Mouse (Mus musculus): ENCODE results near the gene Rdh16.

DNA sequence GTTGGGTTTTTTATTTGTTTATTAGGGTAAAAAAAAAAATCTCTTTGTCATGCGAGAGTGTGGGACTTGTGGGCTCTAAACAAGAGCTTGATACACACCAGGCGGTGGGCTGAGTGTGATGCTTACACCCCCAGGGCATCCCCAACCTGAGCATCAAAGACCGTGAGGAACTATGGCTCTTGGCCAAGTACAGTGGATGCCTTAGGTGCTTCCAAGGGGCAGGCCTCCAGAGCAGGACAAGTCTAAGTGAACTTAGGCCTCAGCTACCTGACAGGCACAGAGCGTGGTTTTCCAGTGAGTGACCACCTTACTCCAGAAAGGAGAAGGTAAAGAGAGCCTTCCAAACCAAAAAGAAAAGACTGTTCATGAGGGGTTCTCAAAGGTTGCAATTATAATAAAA is 86.0 kb downstream of the Rdh16 start:
- TF ChIP-seq POLR2A (IDR thresholded peaks at IDR 0.05; ENCODE audit: insufficient read depth, low read length), result no peak
- no peak for TF ChIP-seq CTCF (IDR thresholded peaks at IDR 0.05; ENCODE audit: low read depth, low read length)
